Mouse (Mus musculus) lung, embryonic 14.5 days (tissue): ENCODE measurements at regions not wholly inside any gene's neighbourhood (a gene's known extent, or its start where the extent isn't known, plus 50 kb on each side); places are given as distances from the start of the nearest gene placed in this dataset.
A peak's percentile ranks its signal among the peaks of the same experiment; 100 is the strongest.

Source experiments
- ATAC-seq: fragments of 200-750 bp; cut with Nextera tagmentation; 2 replicates; pipeline ENCODE4 v1.8.0; 2017; ENCODE audit warnings: mild to moderate bottlenecking, moderate TSS enrichment, moderate library complexity; ENCODE audit not compliant: insufficient read depth
- DNase-seq: peaks from one replicate; pipeline ENCODE4 v3.0.0-alpha.2; 2015
- H3K27ac ChIP-seq: fragments of 300-500 bp; sonication (generic); 2 replicates; pipeline ENCODE4 v1.5.1; 2014; ENCODE audit warnings: low read depth, mild to moderate bottlenecking, moderate library complexity
- H3K27me3 ChIP-seq: fragments of 300-500 bp; sonication (generic); 2 replicates; pipeline ENCODE4 v1.6.1; 2014; ENCODE audit warnings: low read length, control low read depth; ENCODE audit not compliant: insufficient read depth
- H3K36me3 ChIP-seq: fragments of 300-500 bp; sonication (generic); 2 replicates; pipeline ENCODE4 v1.6.1; 2014; ENCODE audit warnings: control low read depth; ENCODE audit not compliant: insufficient read depth
- H3K4me1 ChIP-seq: fragments of 300-500 bp; sonication (generic); 2 replicates; pipeline ENCODE4 v1.6.1; 2014; ENCODE audit warnings: antibody characterized with exemption, control low read depth; ENCODE audit not compliant: insufficient read depth
- H3K4me2 ChIP-seq: fragments of 300-500 bp; sonication (generic); 2 replicates; pipeline ENCODE4 v1.6.1; 2014; ENCODE audit warnings: mild to moderate bottlenecking
- H3K4me3 ChIP-seq: fragments of 300-500 bp; sonication (generic); 2 replicates; pipeline ENCODE4 v1.5.1; 2014; ENCODE audit warnings: low read depth, low read length
- H3K9ac ChIP-seq: fragments of 300-500 bp; sonication (generic); 2 replicates; pipeline ENCODE4 v1.6.1; 2014
- H3K9me3 ChIP-seq: fragments of 300-500 bp; sonication (generic); 2 replicates; pipeline ENCODE4 v1.6.1; 2016; ENCODE audit warnings: low read depth, low read length, control low read depth
- CTCF ChIP-seq: IDR thresholded peaks from 2 replicates; pipeline ENCODE4 v1.5.1; 2016; ENCODE audit warnings: antibody characterized with exemption, low read depth
- whole genome bisulfite sequencing: fragments of 180-500 bp; shearing (Covaris S2); extraction: QIAGEN DNeasy Blood & Tissue Kit; methylation state at CpG from one replicate; pipeline ENCODE4 v1.1.7; 2014; 5-methylcytosine and 5-hydroxymethylcytosine counted together

GRCm38 (mm10) chr15:62325451-62326290 is 1402.9 kb upstream of the A1bg start:
- 69% methylated on average over 1 of the region's 1 CpGs for WGBS
- TF ChIP-seq CTCF = no peak

GRCm38 (mm10) chr15:62320966-62321365 is 1398.2 kb upstream of the A1bg start:
- ATAC-seq (no peak), DNase-seq (no peak)
- H3K4me3 ChIP-seq = no peak overlapping the region
- no peak overlapping the region for H3K27ac ChIP-seq
- TF ChIP-seq CTCF = no peak
- H3K4me1 ChIP-seq = no peaks in the 10 kb centered on the region
- no peaks in the 10 kb centered on the region for H3K36me3 ChIP-seq
- H3K27me3 ChIP-seq = no peaks in the 10 kb centered on the region
- H3K4me2 ChIP-seq = no peak overlapping the region
- WGBS = 66% methylated on average over 5 of the region's 5 CpGs
- H3K9me3 ChIP-seq = no peaks in the 10 kb centered on the region
- no peak overlapping the region for H3K9ac ChIP-seq

More at GRCm38 (mm10) chr15:62325451-62326290, 1402.9 kb upstream of the A1bg start:
- ATAC-seq = no peak
- H3K4me3 ChIP-seq = no peak overlapping the region
- no peak overlapping the region for H3K4me2 ChIP-seq
- no peak overlapping the region for H3K9ac ChIP-seq
- H3K36me3 ChIP-seq = no peaks in the 10 kb centered on the region
- H3K4me1 ChIP-seq = peaks cover 5% of the 10 kb centered on the region; the same call in 1 of the 2 replicates
- H3K27ac ChIP-seq = no peak overlapping the region
- no peaks in the 10 kb centered on the region for H3K9me3 ChIP-seq
- no peaks in the 10 kb centered on the region for H3K27me3 ChIP-seq
- DNase-seq = no peak

GRCm38 (mm10) chr15:62314449-62314848 is 1391.6 kb upstream of the A1bg start:
- TF ChIP-seq CTCF = no peak
- no peak for DNase-seq

GRCm38 (mm10) chr15:62302233-62302632 is 1379.4 kb upstream of the A1bg start:
- 84% methylated on average over 3 of the region's 3 CpGs for WGBS
- H3K4me2 ChIP-seq = no peak overlapping the region
- H3K27ac ChIP-seq = no peak overlapping the region
- TF ChIP-seq CTCF = no peak
- H3K9me3 ChIP-seq = no peaks in the 10 kb centered on the region
- no peak overlapping the region for H3K9ac ChIP-seq
- no peak overlapping the region for H3K4me3 ChIP-seq
- H3K4me1 ChIP-seq = no peaks in the 10 kb centered on the region
- H3K27me3 ChIP-seq = no peaks in the 10 kb centered on the region
- ATAC-seq = no peak
- no peak for DNase-seq
- no peaks in the 10 kb centered on the region for H3K36me3 ChIP-seq

More at GRCm38 (mm10) chr15:62314449-62314848, 1391.6 kb upstream of the A1bg start:
- Histone ChIP-seq H3K9me3 (no peaks in the 10 kb centered on the region), H3K4me2 (no peak overlapping the region), H3K27ac (no peak overlapping the region), H3K4me1 (no peaks in the 10 kb centered on the region), H3K36me3 (no peaks in the 10 kb centered on the region), H3K9ac (no peak overlapping the region), H3K27me3 (no peaks in the 10 kb centered on the region), H3K4me3 (no peak overlapping the region)
- no peak for ATAC-seq
- WGBS = 55% methylated on average over 2 of the region's 2 CpGs

GRCm38 (mm10) chr15:62301567-62301966 is 1378.8 kb upstream of the A1bg start:
- DNase-seq (no peak), ATAC-seq (no peak)
- H3K9me3 ChIP-seq = no peaks in the 10 kb centered on the region
- no peak overlapping the region for H3K9ac ChIP-seq
- no peaks in the 10 kb centered on the region for H3K36me3 ChIP-seq
- no peak overlapping the region for H3K4me2 ChIP-seq
- no peak overlapping the region for H3K27ac ChIP-seq
- H3K4me1 ChIP-seq = no peaks in the 10 kb centered on the region
- no peak overlapping the region for H3K4me3 ChIP-seq
- no peak for TF ChIP-seq CTCF
- WGBS = 84% methylated on average over 3 of the region's 3 CpGs
- no peaks in the 10 kb centered on the region for H3K27me3 ChIP-seq

- Histone ChIP-seq H3K27ac (no peak overlapping the region), H3K4me1 (no peaks in the 10 kb centered on the region), H3K27me3 (no peaks in the 10 kb centered on the region), H3K4me3 (no peak overlapping the region), H3K9me3 (no peaks in the 10 kb centered on the region), H3K9ac (no peak overlapping the region), H3K36me3 (no peaks in the 10 kb centered on the region), H3K4me2 (no peak overlapping the region)
- ATAC-seq (no peak), DNase-seq (no peak)
- 84% methylated on average over 5 of the region's 5 CpGs for WGBS
- no peak for TF ChIP-seq CTCF
Observed at GRCm38 (mm10) chr15:62297138-62297537, 1374.3 kb upstream of the A1bg start.

- H3K9ac ChIP-seq = no peak overlapping the region
- H3K36me3 ChIP-seq = no peaks in the 10 kb centered on the region
- DNase-seq = peak; percentile 24
- 0 out of 2 replicates have a peak overlapping the region, but pooled peaks have one; percentile 23 for H3K4me2 ChIP-seq
- H3K4me1 ChIP-seq = no peaks in the 10 kb centered on the region
- peak overlapping the region; percentile 30; the same call in 1 of the 2 replicates for H3K27ac ChIP-seq
- 0 out of 2 replicates have a peak, but pooled peaks have one; percentile 35 for ATAC-seq
- H3K9me3 ChIP-seq = no peaks in the 10 kb centered on the region
- TF ChIP-seq CTCF = no peak
- no peak overlapping the region for H3K4me3 ChIP-seq
- H3K27me3 ChIP-seq = no peaks in the 10 kb centered on the region
- 31% methylated on average over 8 of the region's 8 CpGs for WGBS
Observed at GRCm38 (mm10) chr15:62295233-62295927, 1372.6 kb upstream of the A1bg start.
